Mouse (Mus musculus): Measurements from ENCODE around the gene Umad1.

The Umad1 gene

DNA sequence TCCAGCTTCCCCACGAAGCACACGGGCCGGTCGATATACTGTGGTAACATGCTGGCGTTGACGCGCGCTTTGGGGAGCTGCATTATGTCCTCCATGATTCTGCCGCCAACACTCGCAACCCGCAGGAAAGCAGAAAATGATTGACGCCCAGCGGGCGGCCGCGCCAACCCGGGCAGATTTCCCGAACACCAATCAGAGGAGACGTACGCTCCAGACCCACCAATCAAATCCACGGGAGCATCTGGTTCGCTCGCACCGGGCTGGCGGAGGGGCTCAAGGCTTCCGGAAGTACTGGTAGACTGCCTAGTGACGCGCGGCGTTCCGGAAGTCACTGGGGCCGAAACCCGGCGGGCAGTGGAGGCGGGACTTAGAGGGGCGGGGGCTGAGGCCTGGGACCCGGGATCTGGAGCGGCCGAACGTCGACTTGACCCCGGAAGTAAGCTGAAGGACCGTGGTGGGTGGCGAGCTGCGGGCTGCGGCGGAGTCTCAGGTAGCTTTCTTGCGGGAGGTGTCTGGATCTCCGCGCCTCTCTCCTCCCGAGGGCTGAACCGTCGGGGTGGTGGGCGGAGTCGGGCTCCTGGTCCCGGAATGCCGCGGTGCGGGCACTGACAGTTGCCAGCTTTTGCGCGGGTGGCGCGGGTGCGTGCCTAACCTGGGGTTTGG is at the start of gene Umad1, which contains the start of the genes Rpa3 and Gm45062:
Gene Umad1, plus strand, starts transcription at position 285 of the 663 bp plus-strand sequence.
Gene Rpa3, minus strand, starts transcription at position 170 of the 663 bp plus-strand sequence.
Gene Gm45062, plus strand, starts transcription at position 447 of the 663 bp plus-strand sequence.
- DNase-seq: peak; percentile 96 to 98

DNA sequence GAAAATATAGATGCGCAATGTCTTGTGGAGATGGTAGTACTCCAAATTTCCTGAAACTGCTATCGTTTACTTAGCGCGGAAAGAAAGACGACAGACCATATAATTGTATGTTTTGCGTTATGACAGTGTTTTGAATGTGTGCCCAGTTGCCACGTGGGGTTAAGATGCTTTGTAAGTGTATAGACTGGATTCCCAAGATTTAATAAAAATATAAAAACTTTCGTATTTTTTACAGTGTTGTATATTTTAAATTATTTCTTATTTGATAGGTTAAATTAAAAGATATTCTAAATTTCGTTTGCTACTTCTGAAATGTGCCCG is 49.3 kb upstream of the Umad1 start:
- peak; percentile 5 to 32 for DNase-seq

DNA sequence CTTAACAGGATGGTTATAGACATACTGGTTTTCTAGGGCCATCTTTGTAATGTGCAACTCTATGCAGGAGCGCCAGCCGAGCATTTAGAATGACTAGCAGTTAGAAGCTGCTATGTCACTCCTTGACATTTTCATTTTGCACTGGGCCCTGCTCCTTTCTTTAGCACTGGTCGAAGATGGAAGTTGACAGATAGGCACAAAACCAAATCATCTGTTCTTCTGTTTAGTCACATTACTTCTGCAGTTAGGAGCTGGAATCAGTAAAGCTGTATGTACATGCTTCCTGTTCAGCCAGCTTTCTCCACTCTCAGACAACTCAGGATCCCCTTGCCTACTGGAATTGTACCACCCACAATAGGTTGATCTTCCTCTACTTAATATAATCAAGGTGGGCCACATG is 48.4 kb upstream of the Umad1 start:
- DNase-seq: no peak

DNA sequence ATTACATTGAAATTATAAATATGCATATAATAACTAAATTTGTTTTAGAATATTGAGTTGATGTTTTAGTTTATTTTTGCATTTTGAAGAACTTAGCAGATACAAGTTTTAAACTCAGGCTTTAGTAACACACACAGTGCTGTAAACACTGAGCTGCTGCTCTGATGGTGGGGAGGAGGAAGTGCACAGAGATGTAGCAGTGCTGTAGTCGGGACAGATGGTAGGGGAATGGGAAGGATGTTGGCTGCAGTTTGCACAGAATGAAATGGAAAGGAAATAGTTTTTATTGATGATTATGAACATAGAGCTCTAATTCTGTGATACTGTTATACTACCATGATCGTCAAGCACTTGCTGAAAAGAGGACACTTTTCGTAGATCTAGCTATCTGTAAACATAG is 32.1 kb upstream of the Umad1 start:
- no peak for DNase-seq

DNA sequence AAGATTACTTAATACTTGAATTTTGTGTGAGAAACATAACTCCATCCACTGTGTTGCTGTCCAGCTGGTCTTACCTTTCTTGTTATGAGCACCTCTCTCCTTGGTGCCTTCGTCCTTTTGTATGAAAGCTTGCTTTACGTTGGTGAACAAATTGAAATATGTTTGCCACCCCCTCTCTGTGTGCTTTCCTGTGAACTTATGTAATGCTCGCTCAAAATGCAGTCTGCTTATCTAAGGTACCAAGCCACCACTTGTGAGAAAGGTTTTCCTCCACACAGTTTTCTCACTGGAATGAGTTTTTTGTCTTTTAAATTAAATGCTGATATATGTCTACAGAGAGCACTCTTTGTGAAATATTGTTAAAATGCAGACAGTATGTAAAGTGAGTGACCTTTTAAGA is 30.5 kb upstream of the Umad1 start:
- DNase-seq: no peak

DNA sequence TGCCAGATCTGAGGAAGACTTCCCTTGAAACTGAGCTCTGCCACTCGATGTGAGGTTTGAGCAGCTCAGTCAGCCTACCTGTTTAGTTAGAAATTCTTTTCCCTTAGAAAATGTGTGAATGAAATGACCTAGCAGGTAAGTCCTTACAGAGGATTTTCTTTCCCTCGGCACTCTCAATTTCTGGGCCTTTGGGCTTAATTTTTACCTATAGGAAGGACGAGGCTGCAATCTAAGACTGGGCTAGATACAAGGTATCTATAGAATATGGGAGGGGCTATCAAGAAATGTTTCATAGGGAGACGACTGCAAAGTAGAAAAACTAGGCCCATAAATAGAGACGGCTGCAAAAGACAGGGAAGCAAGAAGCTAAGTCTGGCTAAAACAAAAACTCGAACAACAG is 772 bp upstream of the Umad1 start:
- no peak for DNase-seq

DNA sequence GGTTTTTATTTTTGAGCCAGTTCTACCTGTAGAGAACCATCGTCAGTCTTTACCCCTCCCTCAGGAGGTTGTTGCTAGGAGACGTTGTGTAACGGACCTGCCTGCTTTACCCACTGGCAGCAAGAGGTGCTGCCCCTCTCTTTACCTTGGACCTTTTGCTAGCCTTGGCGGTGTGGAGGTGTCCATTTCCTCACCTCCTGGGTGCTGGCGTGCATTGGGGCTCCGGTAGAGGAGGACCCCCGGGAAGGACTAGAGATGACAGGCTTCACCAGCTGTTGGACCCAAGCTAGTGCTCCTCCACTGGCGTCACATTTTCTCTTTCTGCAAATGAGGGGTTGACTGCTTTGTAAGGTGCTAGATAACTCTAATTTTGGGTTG is 568 bp downstream of the Umad1 start:
- DNase-seq: no peak

DNA sequence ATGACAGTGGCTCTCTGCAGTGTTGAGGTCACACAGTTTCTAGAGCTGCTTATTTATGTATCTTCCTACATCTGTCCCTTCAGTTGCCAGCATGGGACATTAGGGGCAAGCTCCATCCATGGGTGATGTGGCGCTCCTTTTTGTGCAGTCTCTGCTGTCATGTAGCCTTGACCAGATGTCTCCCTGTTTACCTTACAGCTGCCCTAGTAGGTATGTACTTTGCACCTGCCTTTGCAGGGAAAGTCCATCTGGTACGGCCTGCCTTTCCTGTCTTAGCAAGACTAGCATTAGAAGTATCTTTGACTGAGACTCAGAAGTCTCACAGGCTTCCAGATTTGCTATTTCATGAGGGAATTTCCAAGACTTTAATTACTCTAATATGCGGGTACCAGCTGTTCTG is 12.0 kb downstream of the Umad1 start:
- DNase-seq: no peak

DNA sequence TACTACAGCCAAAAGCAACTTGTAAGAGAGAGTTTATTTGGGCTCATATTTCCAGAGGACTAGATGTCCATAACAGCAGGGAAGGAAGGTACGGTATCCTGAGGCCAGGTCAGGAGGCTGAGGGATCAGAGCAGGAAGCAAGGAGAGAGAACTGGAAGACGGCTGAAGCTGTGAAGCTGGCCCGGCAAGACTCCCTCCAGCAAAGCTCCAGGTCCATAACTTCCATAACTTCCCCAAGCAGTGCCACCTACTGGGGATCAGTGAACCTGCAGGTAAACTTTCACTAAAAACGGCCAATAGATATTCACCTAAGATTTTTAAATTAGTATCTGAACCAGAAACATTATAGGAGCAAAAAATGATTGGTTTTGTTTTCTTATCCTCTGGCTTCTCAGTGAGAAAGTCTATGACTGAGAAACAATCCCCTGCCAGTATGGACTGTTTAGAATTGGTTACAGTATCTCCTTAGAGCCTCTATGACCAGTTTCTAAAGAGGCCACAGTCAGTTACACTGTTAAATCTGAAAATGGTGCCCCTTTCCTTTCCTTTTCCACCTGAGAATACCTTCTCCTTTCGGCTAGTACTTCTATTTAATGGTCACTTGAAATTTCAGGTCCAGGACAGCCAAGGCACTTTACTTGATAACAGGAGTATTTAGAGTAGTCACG is 15.4 kb downstream of the Umad1 start:
- DNase-seq: peak; percentile 73 to 75

DNA sequence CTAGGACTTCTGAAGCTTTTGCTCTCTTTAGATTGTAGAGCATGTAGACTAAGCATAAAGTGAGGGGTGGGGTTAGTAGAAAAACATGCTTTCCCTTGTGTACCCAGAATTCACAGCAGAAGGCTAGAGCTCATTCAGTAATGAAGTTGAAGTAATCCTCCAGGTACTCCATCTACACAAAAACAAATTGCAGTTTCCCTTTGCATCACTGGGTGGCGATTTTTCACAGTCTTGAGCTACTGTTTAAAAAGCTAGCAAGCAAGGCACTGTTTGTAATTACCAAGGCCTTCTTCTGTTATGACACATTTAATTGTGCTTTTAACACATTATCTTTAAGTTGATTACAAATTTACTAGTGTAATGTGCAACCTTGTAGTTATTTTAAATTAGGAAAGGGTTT is 16.0 kb downstream of the Umad1 start:
- DNase-seq: peak; percentile 72 to 76

DNA sequence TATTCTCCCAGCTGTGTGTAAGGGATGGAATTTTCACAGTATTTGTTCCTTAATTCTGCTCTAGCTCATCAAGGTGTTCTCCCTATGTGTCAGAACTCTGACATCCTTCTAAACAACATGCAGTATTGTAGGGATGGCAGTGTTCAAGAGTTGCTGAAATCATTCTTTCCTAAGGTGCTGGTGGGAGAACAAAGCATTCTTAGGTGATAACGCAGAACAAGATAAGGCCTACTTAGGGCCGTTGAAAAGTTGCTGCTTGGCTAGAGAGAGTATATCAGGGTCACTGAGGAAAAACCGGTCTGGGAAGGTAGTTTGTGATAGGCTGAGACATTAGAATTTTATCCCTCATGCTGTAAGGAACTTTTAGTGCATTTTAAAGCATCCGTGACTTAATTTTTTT is 17.3 kb downstream of the Umad1 start:
- no peak for DNase-seq

DNA sequence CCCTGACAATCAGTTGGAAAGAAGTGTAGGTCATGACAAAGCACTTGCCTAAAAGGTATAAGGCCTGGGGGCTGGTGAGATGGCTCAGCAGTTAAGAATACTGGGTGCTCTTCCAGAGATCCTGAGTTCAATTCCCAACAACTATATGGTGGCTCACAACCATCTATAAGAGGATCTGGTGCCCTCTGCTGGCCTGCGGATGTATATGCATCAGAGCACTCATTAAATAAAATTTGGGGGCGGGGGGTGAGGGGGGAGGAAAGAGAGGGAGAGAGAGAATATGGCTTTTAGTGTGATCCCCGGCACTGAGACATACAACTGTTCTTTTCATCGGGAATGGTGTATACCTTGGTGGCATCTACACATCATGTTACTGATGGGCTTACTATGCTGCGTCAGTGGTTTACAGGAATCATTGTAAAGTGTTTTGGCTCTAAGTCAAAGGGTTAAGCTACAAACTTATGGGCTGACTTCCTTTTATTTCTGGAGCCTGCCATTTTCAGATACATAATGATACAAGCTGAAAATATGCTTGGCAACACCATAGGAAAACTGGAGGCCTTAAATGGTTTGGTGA is 19.4 kb downstream of the Umad1 start:
- peak in 1 of 2 experiments; percentile 8 for DNase-seq

DNA sequence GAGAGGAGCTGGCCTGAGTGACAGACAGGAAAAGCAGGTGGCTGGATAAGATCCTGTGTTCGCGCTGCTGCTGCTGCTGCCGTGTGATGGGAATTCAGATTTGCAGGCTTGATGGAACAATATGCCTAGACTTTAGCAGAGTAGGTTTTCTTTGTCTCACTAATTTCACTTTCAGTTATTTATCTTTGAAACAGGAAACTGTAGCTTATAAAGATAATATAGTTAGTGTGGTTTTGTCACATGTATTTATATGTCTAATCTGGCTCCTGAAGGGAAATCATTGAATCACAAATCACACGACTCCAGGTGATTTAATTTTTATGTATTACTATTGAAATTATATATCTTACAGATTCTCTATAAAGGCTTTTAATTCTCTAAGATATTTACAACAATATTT is 24.2 kb downstream of the Umad1 start:
- DNase-seq: no peak

DNA sequence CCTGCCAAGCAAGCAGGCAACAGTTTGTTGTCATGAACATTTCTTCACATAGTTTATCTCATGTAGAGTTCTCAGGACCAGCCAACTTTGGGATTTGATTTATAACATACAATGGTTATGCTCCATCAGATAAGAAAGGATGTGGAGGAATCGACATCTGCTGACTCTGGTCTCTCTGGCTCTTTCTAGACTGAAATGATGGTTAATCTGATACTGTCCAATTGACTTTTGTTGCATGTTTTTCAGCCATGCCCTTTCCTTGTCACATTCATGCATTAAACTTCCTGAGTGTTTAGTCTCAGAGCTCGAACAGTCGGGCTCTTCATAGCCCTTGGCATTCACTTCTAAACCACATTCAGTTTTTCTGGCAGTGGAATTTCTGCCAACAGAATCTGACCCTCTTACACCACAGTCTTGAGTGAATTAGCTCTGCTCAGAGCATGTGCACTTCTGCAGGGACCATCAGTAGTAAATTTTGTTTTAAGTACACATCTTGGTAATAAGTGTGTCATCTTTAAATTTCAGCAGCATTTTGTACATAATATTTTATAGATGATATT is 26.4 kb downstream of the Umad1 start:
- DNase-seq: no peak

DNA sequence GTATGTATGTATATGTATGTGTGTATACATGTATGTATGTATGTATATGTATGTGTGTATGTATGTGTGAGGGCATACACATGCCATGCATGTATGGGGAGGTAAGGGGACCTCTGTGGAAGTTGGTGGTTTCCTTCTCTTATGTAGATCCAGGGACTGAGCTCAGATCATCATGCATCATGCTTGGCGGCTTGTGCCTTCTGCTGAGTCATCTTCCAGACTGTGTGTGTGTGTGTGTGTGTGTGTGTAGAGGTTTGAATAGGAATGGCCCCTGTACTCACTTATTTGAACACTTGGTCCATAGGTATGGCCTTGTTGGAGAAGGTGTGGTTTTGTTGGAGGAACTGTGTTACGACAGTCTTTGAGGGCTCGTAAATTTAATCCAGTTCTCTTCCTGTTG is 27.1 kb downstream of the Umad1 start:
- no peak for DNase-seq

DNA sequence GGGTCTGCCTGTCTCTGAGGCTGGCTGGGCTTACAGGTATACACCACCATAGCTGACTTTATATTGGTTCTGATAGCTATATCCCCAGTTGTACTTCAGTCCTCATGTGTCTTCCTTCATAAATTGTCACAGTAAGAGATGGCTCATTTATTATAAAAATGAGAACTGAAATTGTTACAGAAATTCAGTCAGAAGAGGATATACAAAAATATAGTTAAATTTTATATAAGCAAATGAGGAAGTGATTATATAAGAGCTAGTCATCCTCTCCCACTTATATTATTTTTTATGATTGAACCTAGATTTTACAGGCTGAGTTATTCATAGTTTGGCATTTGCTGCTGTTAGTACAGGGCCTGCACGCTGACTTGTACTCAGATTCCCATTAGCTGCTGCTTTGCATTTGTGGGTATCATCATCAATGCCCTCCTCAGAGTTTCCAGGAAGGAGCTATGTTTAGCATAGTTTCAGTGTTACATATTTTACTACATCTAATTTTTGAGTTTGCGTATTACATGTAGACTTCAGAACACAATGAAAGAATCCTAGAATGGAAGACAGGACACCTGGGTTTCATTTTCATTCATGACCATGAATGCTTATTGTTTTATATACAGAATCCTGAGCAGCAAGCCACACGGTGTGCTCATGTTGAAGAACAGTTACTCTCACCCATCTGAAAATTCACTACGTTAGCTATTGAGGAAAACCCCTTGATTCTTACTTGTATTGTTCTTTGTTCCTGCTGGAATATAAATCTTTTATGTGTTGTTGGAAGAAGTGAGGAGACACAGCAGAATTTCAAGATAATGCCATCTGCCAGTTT is 29.9 kb downstream of the Umad1 start:
- no peak for DNase-seq

DNA sequence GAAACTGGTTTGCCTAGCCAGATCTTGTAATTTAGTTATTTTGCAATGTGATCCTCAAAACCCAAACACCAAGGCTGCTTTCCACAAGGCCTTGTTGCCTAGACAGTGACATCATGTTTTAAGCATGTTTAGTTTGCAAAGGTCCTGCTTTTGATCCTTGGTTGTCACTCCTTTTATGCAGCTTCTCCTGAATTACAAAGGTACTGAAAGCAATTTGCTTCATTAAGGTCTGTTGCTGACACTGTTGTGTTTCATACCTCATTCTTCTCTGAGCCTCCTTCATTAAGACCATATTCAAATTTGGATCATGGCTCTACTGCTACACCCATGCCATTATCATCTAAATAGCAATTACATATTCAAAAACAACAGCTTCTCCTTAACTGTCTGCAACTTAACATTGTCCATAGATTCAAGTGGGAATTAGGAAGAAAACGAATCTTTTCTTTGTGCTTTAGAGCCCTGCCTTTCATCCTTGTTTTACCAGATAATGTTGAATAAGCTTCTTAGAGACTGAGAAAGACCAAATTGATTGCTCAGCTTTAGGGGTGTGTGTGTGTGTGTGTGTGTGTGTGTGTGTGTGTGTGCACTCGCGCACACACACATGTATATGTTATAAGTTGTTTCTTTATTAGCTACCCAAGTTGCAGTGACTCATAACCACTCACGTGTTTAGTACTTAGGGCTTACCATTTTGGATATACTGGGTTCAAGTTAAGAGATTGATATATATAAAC is 35.1 kb downstream of the Umad1 start:
- no peak for DNase-seq

DNA sequence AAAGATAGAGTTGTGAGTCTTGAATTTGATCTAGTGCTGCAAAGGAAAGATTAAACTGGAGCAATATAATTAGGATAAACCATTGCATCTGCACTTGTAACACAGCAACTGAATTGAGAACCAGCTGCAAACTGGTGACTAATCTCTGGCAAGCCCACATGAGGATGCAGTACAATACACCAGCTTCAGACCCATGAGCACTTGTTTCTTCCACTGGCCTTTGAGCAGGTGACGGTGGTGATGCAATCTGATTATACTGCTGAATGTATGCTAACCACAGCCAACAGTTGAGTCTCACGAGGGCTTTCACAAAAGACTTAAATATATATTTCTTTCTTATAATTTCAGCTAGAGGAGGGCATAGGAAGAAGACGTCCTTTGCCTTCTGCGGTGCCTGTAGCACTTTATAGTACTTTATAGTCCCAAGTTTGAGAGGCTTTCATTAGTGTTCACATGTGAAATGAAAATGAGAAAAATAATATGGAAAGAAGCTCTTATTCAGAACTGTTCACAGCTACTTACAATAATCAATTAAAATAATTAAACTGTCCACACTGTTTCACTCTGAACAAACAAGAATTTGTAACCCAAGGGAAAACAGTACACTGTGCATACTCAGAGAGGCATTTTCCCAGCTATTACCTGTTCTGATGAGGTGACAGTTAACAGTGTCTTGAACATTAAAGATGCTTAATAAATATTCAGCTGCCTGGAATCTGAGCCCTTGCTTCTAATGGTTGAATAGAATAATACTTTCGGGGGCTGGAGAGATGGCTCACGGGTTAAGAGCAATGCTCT is 40.2 kb downstream of the Umad1 start:
- DNase-seq: no peak

DNA sequence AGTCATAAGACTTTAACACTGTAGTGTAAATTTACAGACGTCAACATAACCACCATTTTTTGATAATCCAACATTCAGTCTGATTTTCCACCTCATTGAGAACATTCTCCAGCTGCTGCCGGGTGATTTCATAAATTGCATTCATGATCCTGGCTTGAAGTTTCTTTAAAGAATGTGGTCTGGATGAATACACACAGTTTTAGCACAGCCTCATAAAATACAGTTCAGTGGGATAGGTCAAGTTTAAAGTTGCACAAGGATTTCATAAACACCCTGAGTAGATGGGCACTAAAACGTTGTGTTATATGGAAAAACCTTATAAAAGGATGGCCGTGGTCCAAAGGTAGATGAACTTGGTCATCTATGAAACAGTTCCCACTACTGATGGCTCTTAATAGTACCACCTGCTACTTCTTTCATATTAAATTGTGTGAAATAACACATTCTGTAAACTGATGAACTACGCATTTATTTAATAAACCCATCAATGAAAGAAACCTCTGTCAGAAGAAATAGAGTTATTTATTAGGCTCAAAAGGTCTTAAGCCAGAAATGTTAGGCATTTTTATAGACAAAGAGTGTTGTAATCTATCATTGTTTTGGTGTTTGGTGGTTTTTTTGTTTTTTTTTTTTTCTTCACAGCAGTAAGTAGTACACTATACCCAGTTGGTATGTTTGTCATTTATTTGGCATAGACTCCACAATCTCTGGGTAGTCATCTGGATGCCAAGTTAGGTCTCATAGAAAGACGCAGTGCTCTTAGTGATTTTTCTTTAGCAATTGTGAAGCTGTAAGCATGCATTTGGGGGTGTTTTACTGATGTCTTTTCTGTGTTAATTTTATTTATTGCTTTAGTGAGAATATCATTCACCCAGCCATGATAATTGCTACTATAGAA is 49.0 kb downstream of the Umad1 start:
- no peak for DNase-seq

DNA sequence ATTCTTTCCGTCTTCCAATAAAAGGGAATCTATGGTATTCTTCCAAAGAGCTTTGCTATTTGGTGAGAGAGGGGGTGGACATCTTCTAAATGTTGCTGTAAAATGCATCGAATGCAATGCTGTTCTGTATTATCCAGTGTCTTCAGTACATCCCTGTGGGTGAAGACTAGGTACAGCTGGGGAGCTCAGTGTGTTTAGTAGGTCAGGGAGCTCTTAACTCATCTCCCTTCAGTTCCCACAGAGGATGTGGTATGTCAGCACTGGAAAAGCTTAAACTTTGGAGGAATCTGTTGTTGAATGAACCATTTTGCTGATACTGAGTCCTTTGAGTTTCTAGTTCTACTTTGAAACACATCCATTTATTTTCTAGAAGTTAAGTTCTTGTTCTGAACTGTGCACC is 53.5 kb downstream of the Umad1 start:
- DNase-seq: no peak

DNA sequence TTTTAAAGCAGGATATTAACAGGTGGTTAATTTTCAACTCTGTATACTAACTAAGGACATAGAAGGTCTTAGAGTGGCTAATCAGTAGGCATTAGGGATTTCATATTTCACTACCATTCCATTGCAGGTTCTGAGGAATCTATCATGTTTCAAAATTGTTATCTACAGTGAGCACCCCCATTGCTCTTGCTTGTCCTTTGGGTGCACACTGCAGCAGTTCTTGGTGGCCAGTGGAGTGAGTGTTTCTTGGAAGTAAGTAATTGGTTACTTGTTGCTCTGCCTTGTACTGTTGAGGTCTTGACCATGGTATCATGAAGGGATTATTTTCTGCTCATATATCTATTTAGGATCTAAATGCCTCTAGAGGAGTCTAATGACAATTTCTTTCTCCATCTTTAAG is 57.1 kb downstream of the Umad1 start:
- no peak for DNase-seq
